8 mouse cellular contexts compared by ENCODE assay signal in genomic region chr9:50751323-50751722, GRCm38 (mm10). TPM values are rescaled to one million over a fixed set of nuclear protein-coding genes. Genes with fewer than 3 reads are reported as not detected.
A peak's percentile ranks its signal among the peaks of the same experiment; 100 is the strongest.
DNase-seq lines count a peak whose midpoint lies in the region; TF ChIP-seq lines count a peak whose summit lies in the region.

Cryab (plus strand) TSS chr9:50751325.

- no peaks in the 10 kb centered on the region for H3K27me3 ChIP-seq in heart, embryonic 10.5 days (ENCODE audit: insufficient read depth, poor library complexity, severe bottlenecking)
- H3K27me3 ChIP-seq in forebrain, embryonic 10.5 days (ENCODE audit: poor library complexity, severe bottlenecking): peaks cover 44% of the 10 kb centered on the region

- no peaks in the 10 kb centered on the region for H3K9me3 ChIP-seq in heart, embryonic 10.5 days
- H3K9me3 ChIP-seq in forebrain, embryonic 10.5 days: no peaks in the 10 kb centered on the region

- TF ChIP-seq POLR2A in lung, adult 2 months (IDR thresholded peaks at IDR 0.05; ENCODE audit: borderline replicate concordance, extremely low read depth, low read depth, low read length): no peak
- no peak for TF ChIP-seq POLR2A in bone marrow, adult 2 months (IDR thresholded peaks at IDR 0.05; ENCODE audit: borderline replicate concordance, control insufficient read depth, low read depth, low read length)

- H3K4me1 ChIP-seq in lung, adult 2 months (ENCODE audit: control insufficient read depth, insufficient read depth, low read length): peaks cover 3% of the 10 kb centered on the region; the same call in 1 of the 2 replicates
- no peaks in the 10 kb centered on the region for H3K4me1 ChIP-seq in bone marrow, adult 2 months (ENCODE audit: control insufficient read depth, insufficient read depth, low read length)
- H3K4me1 ChIP-seq in heart, embryonic 10.5 days: peaks cover 37% of the 10 kb centered on the region; the same call in 1 of the 2 replicates
- peaks cover 29% of the 10 kb centered on the region for H3K4me1 ChIP-seq in forebrain, embryonic 10.5 days

- 43% methylated on average over 22 of the region's 22 CpGs for WGBS in lung, adult 2 months
- WGBS in bone marrow, adult 2 months: 78% methylated on average over 22 of the region's 22 CpGs
- WGBS in heart, embryonic 10.5 days: 43% methylated on average over 22 of the region's 22 CpGs
- 76% methylated on average over 22 of the region's 22 CpGs for WGBS in forebrain, embryonic 10.5 days

- no peak for TF ChIP-seq CTCF in lung, adult 2 months (IDR thresholded peaks at IDR 0.05; ENCODE audit: insufficient read depth, low read length)
- no peak for TF ChIP-seq CTCF in bone marrow, adult 2 months (IDR thresholded peaks at IDR 0.05; ENCODE audit: control insufficient read depth, insufficient read depth, low read length)

- peak within 1 kb of the TSS; percentile 54 for H3K4me3 ChIP-seq in lung, adult 2 months (replicated peaks; ENCODE audit: extremely low read depth, low read depth, low read length)
- no peak within 1 kb of the TSS for H3K4me3 ChIP-seq in bone marrow, adult 2 months (replicated peaks; ENCODE audit: control insufficient read depth, low read depth, low read length)
- peak within 1 kb of the TSS; percentile 65 for H3K4me3 ChIP-seq in heart, embryonic 10.5 days
- no peak within 1 kb of the TSS for H3K4me3 ChIP-seq in forebrain, embryonic 10.5 days

- peak; percentile 36 for DNase-seq in lung, adult 2 months
- DNase-seq in lung, postnatal 14 days: no peak
- DNase-seq in heart, embryonic 10.5 days (ENCODE audit: low spot score): no peak
- DNase-seq in left cerebral cortex, adult 8-10 months (ENCODE audit: low spot score in 2 of 2): no peak
- no peak for DNase-seq in right cerebral cortex, adult 18-20 months
- no peak for DNase-seq in thymus, adult 18-20 months
- no peak for DNase-seq in forebrain, embryonic 10.5 days (ENCODE audit: extremely low spot score, low spot score)

- H3K27ac ChIP-seq in bone marrow, adult 2 months (ENCODE audit: control insufficient read depth, insufficient read depth, low read depth, low read length, poor library complexity): no peak within 1 kb of the TSS
- H3K27ac ChIP-seq in heart, embryonic 10.5 days: peak within 1 kb of the TSS; percentile 91
- H3K27ac ChIP-seq in forebrain, embryonic 10.5 days: no peak within 1 kb of the TSS

- peaks cover 15% of the 10 kb centered on the region for H3K36me3 ChIP-seq in heart, embryonic 10.5 days
- no peaks in the 10 kb centered on the region for H3K36me3 ChIP-seq in forebrain, embryonic 10.5 days (replicated peaks)

RNA-seq across cellular contexts. Expression of gene Cryab, which starts in this region (rescaled TPM):
- polyA plus RNA-seq in lung, adult 2 months (2012; rRNA removed): 405 and 528 TPM in 2 replicates
- polyA plus RNA-seq in bone marrow, adult 2 months (2011; ENCODE audit: insufficient read depth, insufficient read length, low replicate concordance, missing spikeins): 6.9 and 10.5 TPM in 2 replicates
- polyA plus RNA-seq in heart, embryonic 10.5 days (2016; fragmentation: Nextera tagmentation; extraction: Ambion mirVana): 483 and 791 TPM in 2 replicates
- 100 to 1,000 TPM; 157 to 185 (median 170) TPM for total RNA-seq in left cerebral cortex, adult 8-10 months (2022)
- polyA plus RNA-seq in forebrain, embryonic 10.5 days (2016; fragmentation: Nextera tagmentation; extraction: Ambion mirVana): 3.2 and 5.7 TPM in 2 replicates

Comparison
In these comparisons a context has a peak if more than half of its experiments do, and no peak if none do; other contexts are left out.
1. RNA of gene Cryab (polyA plus RNA-seq): 405 to 528 TPM in lung, adult 2 months and 483 to 791 TPM in heart, embryonic 10.5 days; 6.9 to 10.5 TPM in bone marrow, adult 2 months and 3.2 to 5.7 TPM in forebrain, embryonic 10.5 days; every median in the first group is over 10 times any median in the second.
2. H3K4me3 ChIP-seq: peak in lung, adult 2 months (single experiment) and heart, embryonic 10.5 days (single experiment); none in bone marrow, adult 2 months (single experiment) and forebrain, embryonic 10.5 days (single experiment).